Mouse (Mus musculus) CD8-positive naive resting alpha-beta T cell, adult 2 months (primary cell): ENCODE measurements around the gene Psmb2.

ENCODE experiments used
- DNase-seq, 2 experiments: peaks; one replicate each; pipeline ENCODE4 v3.0.0; 2022; ENCODE audit warnings: low read depth in 2 of 2, low spot score in 2 of 2

Gene Psmb2

GRCm38 (mm10) chr4:126677054-126678003 is at the start of gene Psmb2:
TSS of gene Psmb2 (plus strand) at chr4:126677630.
- DNase-seq, result peak; percentile 98

GRCm38 (mm10) chr4:126631922-126632321 is 45.5 kb upstream of the Psmb2 start:
- no peak for DNase-seq

- DNase-seq, result no peak
These were observed 44.8 kb upstream of the Psmb2 start for GRCm38 (mm10) chr4:126632668-126633067.

- DNase-seq, result no peak
These were observed 41.1 kb upstream of the Psmb2 start for GRCm38 (mm10) chr4:126636330-126636729.

- no peak for DNase-seq
These were observed 40.0 kb upstream of the Psmb2 start for GRCm38 (mm10) chr4:126637446-126637845.

- no peak for DNase-seq
These were observed 38.1 kb upstream of the Psmb2 start for GRCm38 (mm10) chr4:126639339-126639738.

GRCm38 (mm10) chr4:126641901-126642300 is 35.5 kb upstream of the Psmb2 start:
- no peak for DNase-seq

GRCm38 (mm10) chr4:126643815-126644214 is 33.6 kb upstream of the Psmb2 start:
- DNase-seq, result no peak

GRCm38 (mm10) chr4:126644333-126644963 is 33.0 kb upstream of the Psmb2 start:
- DNase-seq, result no peak

GRCm38 (mm10) chr4:126647996-126648910 is 29.2 kb upstream of the Psmb2 start:
- DNase-seq, result no peak

- no peak for DNase-seq
These were observed 24.3 kb upstream of the Psmb2 start for GRCm38 (mm10) chr4:126653148-126653547.

GRCm38 (mm10) chr4:126655356-126655755 is 22.1 kb upstream of the Psmb2 start:
- no peak for DNase-seq

- DNase-seq, result no peak
These were observed 16.2 kb upstream of the Psmb2 start for GRCm38 (mm10) chr4:126661249-126661648.

GRCm38 (mm10) chr4:126667075-126667474 is 10.4 kb upstream of the Psmb2 start:
- no peak for DNase-seq

GRCm38 (mm10) chr4:126682298-126682697 is 4.9 kb downstream of the Psmb2 start:
- DNase-seq, result no peak

- no peak for DNase-seq
These were observed 5.7 kb downstream of the Psmb2 start for GRCm38 (mm10) chr4:126683084-126683483.

GRCm38 (mm10) chr4:126689457-126689856 is 12.0 kb downstream of the Psmb2 start:
- DNase-seq, result no peak

- no peak for DNase-seq
These were observed 15.6 kb downstream of the Psmb2 start for GRCm38 (mm10) chr4:126693021-126693420.

- DNase-seq, result no peak
These were observed 19.5 kb downstream of the Psmb2 start for GRCm38 (mm10) chr4:126696908-126697307.

GRCm38 (mm10) chr4:126706630-126707438 is 29.4 kb downstream of the Psmb2 start:
- no peak for DNase-seq
